Mouse (Mus musculus): Measurements from ENCODE around the gene Zbtb20.

Zbtb20 gene

GRCm38 (mm10) chr16:43577399-43577798 lies 701.7 kb downstream of the Zbtb20 start:
- peak; percentile 34 for DNase-seq

- no peak for DNase-seq
Measured at GRCm38 (mm10) chr16:43578351-43578750, 702.7 kb downstream of the Zbtb20 start.

DNA sequence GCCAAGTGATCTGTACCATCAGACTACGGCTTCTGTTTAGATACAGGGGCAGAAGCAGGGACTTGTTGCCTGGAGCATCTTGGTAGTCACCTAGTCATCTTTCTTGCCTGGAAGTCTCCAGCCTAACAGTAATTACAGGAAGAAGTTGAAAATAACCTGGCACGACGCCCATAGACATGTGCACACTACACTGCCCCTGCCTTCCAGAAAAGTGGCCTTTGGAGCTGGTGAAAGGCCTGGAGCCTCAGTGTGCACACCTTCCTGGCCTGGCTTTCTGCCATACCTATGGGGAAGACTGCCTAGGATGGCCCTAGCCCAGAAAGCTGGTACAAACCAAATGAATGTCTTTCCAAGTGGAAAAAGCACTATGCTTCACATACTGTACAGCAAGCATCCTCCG lies 703.4 kb downstream of the Zbtb20 start:
- no peak for DNase-seq

DNA sequence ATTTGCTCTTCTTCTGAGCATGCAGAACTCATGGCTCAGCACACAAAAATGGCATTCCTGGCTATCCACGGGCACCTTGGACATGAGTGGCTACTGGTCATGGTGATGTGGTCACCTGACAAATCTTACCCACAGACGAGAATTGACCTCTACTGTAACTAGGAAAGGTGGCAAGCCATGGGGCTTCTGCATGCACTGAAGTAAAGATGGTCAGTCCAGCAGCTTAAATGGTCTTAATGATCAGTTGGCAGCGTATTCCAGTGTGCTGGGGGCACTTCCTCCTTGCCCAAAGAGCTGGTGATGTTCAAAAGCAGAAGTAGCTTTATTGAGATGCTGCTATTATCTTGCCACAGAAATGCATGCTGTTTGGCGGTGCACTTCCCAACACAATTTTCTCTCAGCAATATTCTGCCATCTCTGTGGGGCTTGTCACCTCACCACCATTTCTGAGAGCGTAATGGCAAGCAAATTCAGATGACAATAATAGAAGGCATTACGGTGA lies 704.7 kb downstream of the Zbtb20 start:
- DNase-seq = no peak

GRCm38 (mm10) chr16:43581551-43581950 lies 705.9 kb downstream of the Zbtb20 start:
- DNase-seq = no peak

- DNase-seq = no peak
Measured at GRCm38 (mm10) chr16:43586859-43587429, 711.3 kb downstream of the Zbtb20 start.

DNA sequence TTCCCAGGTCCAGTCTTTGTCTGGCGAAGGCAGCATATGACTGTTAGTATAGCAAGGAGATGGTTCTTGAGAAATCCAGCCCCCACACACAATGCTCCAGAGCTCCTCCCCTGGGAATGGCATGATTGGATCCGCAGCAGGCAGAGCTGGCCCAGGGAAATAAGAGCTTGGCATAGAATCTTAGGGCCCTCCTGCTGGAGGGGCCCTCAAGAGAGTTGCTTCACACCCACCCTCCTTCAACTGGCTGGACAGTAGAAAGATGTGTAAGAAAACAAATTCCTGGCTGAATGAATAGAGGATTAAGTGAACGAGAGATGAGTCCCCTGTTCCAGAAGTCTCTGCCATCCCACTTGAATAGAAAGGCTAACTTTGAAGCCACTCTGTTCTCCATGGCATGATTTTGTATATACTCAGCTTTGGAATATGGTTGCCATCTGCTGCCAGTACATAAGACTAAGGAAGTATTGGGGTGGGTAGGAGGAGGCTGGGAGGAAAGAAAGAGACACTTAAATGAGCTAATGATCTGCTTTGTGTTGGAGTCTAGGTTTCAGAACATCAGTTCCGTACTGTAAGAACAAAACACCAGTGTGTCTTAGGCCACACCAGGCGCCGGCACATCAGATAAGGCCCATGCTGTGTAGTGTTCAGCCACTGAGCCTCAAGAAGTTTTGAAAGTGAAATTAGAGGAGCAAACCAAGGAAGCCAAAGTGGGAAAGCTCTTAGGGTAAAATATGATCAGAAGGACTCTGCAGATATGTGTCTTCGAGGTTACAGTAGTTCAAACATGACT lies 715.2 kb downstream of the Zbtb20 start:
- no peak for DNase-seq

- DNase-seq = no peak
Measured at GRCm38 (mm10) chr16:43592062-43592461, 716.4 kb downstream of the Zbtb20 start.

GRCm38 (mm10) chr16:43592801-43593200 lies 717.1 kb downstream of the Zbtb20 start:
- DNase-seq = no peak

GRCm38 (mm10) chr16:43597375-43598060 lies 721.8 kb downstream of the Zbtb20 start:
- no peak for DNase-seq

- DNase-seq = no peak
Measured at GRCm38 (mm10) chr16:43599707-43600106, 724.0 kb downstream of the Zbtb20 start.

GRCm38 (mm10) chr16:43602573-43602972 lies 726.9 kb downstream of the Zbtb20 start:
- no peak for DNase-seq

GRCm38 (mm10) chr16:43603591-43604141 lies 728.0 kb downstream of the Zbtb20 start:
- DNase-seq = no peak

DNA sequence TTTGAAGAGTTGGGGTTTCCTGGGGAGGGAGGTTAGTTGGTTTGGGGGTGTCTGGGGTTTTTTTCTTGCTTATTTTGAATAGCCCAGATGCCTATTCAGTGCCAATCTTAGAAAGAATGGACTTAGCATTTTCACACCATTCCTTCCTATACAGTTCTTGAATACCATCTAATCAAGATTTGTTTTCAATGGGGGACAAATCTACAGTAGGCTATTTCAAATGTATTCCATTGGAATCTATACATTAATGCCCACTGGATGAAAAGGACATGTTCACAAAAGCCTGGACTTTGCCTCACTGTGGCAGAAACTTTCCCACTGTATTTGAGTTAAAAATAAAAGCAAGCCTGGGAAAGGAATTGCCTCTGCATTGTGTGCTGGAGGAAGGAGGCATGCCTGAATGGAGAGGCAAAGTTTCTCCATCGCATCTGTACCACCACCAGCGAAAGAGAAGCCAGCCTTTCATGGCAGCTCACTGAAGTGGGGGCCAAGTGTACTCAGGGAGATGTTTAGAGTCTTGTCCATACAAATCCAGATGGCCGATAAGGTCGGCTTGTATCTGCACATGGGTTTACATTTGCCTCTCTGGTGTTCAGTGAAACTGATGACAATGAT lies 728.8 kb downstream of the Zbtb20 start:
- DNase-seq = no peak

- DNase-seq = no peak
Measured at GRCm38 (mm10) chr16:43607086-43607485, 731.4 kb downstream of the Zbtb20 start.

- DNase-seq = no peak
Measured at GRCm38 (mm10) chr16:43608066-43608465, 732.4 kb downstream of the Zbtb20 start.

DNA sequence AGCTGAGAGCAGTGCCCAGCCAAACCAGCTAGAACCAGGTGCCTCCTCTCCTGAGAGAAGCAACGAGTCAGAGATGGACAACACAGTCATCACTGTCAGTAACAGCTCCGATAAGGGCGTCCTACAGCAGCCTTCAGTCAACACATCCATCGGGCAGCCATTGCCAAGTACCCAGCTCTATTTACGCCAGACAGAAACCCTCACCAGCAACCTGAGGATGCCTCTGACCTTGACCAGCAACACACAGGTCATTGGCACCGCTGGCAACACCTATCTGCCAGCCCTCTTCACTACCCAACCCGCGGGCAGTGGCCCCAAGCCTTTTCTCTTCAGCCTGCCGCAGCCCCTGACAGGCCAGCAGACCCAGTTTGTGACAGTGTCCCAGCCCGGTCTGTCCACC lies 734.7 kb downstream of the Zbtb20 start:
- DNase-seq = no peak

DNA sequence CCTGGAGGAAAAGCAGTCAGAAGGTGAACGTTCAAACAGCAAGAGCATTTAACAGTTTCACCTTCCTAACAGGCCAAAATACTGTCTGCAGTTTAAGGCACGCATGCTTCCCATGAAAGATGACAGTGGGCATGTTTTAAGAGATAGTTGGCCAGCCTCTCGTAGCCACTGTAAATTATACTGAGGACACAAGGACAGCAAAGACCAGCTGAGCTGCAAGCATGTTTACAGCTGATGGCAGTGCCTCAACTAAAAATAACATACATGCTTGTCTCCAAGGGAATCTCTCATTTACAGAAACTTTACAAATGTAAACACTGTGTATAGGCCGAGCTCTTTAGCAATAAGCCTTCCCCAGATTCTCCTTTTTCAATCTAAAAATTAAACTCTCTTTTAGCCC lies 740.7 kb downstream of the Zbtb20 start:
- no peak for DNase-seq

DNA sequence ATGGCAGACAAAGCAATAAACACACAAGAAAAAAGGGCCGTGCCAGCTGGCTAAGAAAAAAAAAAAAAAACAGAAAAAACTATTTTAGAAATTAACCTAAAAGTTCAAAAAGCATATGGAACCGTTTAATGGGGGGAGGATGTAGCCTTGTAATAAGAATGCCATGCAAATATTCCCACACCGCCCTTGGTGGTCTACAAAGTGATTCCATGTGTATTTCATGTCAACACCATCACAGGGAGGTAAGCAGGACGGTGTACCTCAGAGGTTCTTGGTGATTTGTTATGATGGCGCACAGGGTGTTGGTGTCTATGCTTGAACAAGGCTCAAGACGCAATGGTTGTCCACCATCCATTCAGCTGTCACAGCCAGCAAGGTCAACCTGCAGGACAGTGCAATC lies 741.7 kb downstream of the Zbtb20 start:
- no peak for DNase-seq

- DNase-seq = no peak
Measured at GRCm38 (mm10) chr16:43618286-43618685, 742.6 kb downstream of the Zbtb20 start.

DNA sequence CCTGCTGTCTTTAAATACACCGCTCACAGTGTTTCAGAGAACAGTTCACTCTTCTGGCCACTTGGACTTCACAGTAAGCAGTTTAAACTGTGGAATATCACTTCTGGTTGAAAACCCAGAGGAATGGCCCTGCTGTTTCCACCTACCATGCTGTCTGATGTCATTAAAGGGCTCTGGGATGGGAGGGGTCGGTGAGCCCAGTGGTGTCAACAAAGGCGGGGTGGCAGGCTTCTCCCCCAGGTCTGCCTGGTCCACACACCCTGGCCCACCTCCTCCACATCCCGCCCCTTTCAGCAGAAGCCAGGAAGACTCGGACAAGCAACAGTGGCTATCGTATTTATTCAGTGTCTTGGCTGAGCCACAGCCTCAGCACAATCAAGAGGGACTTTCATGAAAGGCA lies 743.6 kb downstream of the Zbtb20 start:
- DNase-seq = no peak

DNA sequence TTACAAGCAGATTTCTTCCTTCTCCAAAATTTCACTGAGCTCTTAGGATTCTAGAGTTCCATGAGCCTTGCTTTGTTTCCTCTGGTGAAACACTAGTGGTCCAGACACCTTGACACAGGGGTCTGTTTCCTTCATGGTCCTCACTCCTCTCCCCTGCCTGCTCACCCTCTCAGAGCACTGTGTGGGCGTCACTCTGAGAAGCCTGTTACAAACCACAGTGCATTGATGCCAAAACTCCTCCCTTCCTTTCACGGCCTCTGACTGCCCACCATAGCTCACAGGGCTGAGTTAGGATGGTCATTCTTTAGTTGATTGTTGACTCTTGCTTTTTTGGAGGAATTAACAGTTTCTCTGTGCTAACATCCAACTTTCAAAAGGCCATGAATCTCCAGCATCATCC lies 744.7 kb downstream of the Zbtb20 start:
- DNase-seq = no peak

All from right cerebral cortex, adult 18-20 months (tissue).